Mouse (Mus musculus) kidney, embryonic 14.5 days (tissue): Measurements from ENCODE around the gene Kcnj6. TPM values are rescaled to one million over a fixed set of nuclear protein-coding genes. Genes with fewer than 3 reads are reported as not detected.

ENCODE experiments used
- ATAC-seq: fragments of 200-750 bp; cut with Nextera tagmentation; 2 replicates; pipeline ENCODE4 v1.8.0; 2017; ENCODE audit warnings: moderate number of reproducible peaks, mild to moderate bottlenecking, moderate TSS enrichment, moderate library complexity; ENCODE audit not compliant: low FRiP score, low TSS enrichment
- H3K27ac ChIP-seq: fragments of 300-500 bp; sonication (generic); 2 replicates; pipeline ENCODE4 v1.5.1; 2014; ENCODE audit warnings: low read depth, mild to moderate bottlenecking, low read length, moderate library complexity, mixed read lengths
- H3K27me3 ChIP-seq: fragments of 300-500 bp; sonication (generic); 2 replicates; pipeline ENCODE4 v1.6.1; 2014; ENCODE audit warnings: mild to moderate bottlenecking, low read length; ENCODE audit not compliant: control insufficient read depth, insufficient read depth
- H3K36me3 ChIP-seq: fragments of 300-500 bp; sonication (generic); 2 replicates; pipeline ENCODE4 v1.6.1; 2014; ENCODE audit warnings: low read length, mixed read lengths; ENCODE audit not compliant: control insufficient read depth, insufficient read depth
- H3K4me1 ChIP-seq: fragments of 300-500 bp; sonication (generic); 2 replicates; pipeline ENCODE4 v1.6.1; 2014; ENCODE audit warnings: low read length, mixed read lengths; ENCODE audit not compliant: control insufficient read depth, insufficient read depth
- H3K4me2 ChIP-seq: fragments of 300-500 bp; sonication (generic); replicated peaks from 2 replicates; pipeline ENCODE4 v1.6.1; 2014; ENCODE audit warnings: low read depth, mild to moderate bottlenecking, low read length
- H3K4me3 ChIP-seq: fragments of 300-500 bp; sonication (generic); 2 replicates; pipeline ENCODE4 v1.5.1; 2014; ENCODE audit warnings: mild to moderate bottlenecking, low read length
- H3K9ac ChIP-seq: fragments of 300-500 bp; sonication (generic); 2 replicates; pipeline ENCODE4 v1.6.1; 2014; ENCODE audit warnings: low read depth, mild to moderate bottlenecking, low read length, moderate library complexity
- H3K9me3 ChIP-seq: fragments of 300-500 bp; sonication (generic); 2 replicates; pipeline ENCODE4 v1.6.1; 2016; ENCODE audit warnings: low read length; ENCODE audit not compliant: control insufficient read depth
- WGBS: fragments of 180-500 bp; shearing (Covaris S2); extraction: QIAGEN DNeasy Blood & Tissue Kit; methylation state at CpG from one replicate; pipeline ENCODE4 v1.1.7; 2014; 5-methylcytosine and 5-hydroxymethylcytosine counted together
- polyA plus RNA-seq: library from polyadenylated mRNA; unstranded; fragments of >200 nt; fragmentation: Nextera tagmentation; extraction: Ambion mirVana; gene quantifications from 2 replicates; pipeline ENCODE4 v1.2.1, GENCODE M21; 2014

The Kcnj6 gene
- polyA plus RNA-seq, 1 experiment from 2014 or later: not detected

DNA sequence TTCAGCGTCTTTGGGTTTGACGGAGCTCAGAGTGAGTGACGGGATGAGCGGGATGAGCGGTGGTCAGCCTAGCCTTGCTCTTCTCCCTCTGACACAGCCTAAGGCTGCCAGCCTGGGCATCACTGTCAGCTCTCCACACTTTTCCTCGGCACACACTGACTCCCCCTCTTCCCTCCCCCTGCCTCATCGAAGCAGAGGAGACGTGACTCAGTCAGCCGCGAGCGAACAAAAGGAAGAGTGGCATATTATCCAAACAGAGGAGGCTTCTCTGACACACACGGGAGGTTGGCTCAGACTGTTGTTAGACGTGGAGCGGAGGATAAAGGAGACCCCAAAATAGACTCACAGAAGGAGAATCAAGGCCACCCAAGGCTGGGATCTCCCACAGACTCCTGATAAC, 147.1 kb downstream of the Kcnj6 start:
- H3K9ac ChIP-seq: no peak overlapping the region
- H3K27ac ChIP-seq: no peak overlapping the region
- H3K36me3 ChIP-seq: no peaks in the 10 kb centered on the region
- no peak for ATAC-seq
- no peak overlapping the region for H3K4me2 ChIP-seq
- no peak overlapping the region for H3K4me3 ChIP-seq
- 0 out of 2 replicates have a peak, but pooled peaks cover 5% of the 10 kb centered on the region for H3K4me1 ChIP-seq
- 52% methylated on average over 14 of the region's 14 CpGs for WGBS
- H3K27me3 ChIP-seq: no peaks in the 10 kb centered on the region
- H3K9me3 ChIP-seq: no peaks in the 10 kb centered on the region

DNA sequence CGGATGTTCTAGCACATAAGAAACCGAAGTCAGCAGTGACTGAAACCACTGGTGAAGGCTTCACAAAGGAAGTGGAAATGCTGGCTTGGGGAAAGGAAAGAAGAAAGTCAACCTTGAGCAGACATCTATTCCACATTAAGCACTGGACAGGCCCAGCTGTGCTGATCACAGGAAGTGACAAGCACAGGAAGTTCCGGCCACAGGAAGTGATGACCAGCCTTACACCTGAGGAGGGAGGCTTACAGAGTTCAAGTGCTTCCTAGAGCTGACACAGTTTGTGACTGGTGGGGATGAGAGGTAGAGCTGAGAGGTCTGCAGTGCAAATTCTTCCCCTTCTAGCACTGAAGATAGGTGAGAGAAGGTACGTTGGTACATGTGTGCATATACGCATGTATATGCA, 151.5 kb downstream of the Kcnj6 start:
- no peaks in the 10 kb centered on the region for H3K27me3 ChIP-seq
- H3K27ac ChIP-seq: no peak overlapping the region
- H3K4me3 ChIP-seq: no peak overlapping the region
- no peaks in the 10 kb centered on the region for H3K4me1 ChIP-seq
- no peaks in the 10 kb centered on the region for H3K36me3 ChIP-seq
- no peaks in the 10 kb centered on the region for H3K9me3 ChIP-seq
- WGBS: 88% methylated on average over 5 of the region's 5 CpGs
- H3K9ac ChIP-seq: no peak overlapping the region
- ATAC-seq: no peak
- no peak overlapping the region for H3K4me2 ChIP-seq

DNA sequence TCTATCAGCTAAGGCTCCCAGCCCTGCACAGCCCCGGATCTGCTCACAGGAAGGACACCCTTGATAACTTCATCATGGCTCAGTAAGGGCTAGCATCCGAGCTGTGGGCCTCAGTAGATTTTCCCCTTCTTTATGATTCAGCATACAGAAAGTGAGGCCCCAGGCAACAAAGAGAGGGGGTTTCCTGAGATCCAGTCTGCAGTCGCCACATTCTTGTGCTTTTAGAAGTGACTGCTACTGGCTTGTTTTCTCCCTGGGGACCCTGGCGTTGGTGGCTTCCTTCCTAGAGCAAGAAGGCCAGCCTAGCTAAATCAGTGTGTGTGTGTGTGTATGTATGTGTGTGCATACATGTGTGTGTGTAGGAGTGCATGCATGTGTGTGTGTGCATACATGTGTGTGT, 152.7 kb downstream of the Kcnj6 start:
- Histone ChIP-seq H3K36me3 (no peaks in the 10 kb centered on the region), H3K27me3 (no peaks in the 10 kb centered on the region), H3K4me3 (no peak overlapping the region), H3K27ac (no peak overlapping the region), H3K9me3 (no peaks in the 10 kb centered on the region), H3K9ac (no peak overlapping the region), H3K4me1 (no peaks in the 10 kb centered on the region), H3K4me2 (no peak overlapping the region)
- 40% methylated on average over 4 of the region's 4 CpGs for WGBS
- ATAC-seq: no peak

DNA sequence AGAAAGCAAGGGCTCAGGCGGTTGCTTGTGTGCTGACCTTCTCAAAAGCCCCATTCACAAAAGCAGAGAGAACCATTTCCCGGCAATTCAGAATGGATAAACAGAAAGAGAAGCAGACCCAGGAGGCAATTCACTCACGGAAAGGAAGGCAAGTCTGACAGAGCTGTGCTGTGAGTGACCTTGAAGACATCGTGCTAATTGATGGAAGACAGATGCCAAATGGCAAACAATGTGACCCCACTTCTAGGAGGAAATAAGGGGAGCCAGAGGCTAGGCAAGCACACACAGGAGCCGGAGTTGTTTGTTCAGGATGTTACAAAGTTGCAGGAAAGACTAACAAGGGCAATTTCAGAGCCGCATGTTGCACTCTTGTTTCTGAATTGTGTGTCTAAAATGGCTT, 158.1 kb downstream of the Kcnj6 start:
- Histone ChIP-seq H3K9me3 (no peaks in the 10 kb centered on the region), H3K27me3 (no peaks in the 10 kb centered on the region), H3K4me1 (no peaks in the 10 kb centered on the region), H3K4me3 (no peak overlapping the region), H3K27ac (no peak overlapping the region), H3K4me2 (no peak overlapping the region), H3K9ac (no peak overlapping the region), H3K36me3 (no peaks in the 10 kb centered on the region)
- 36% methylated on average over 6 of the region's 6 CpGs for WGBS
- no peak for ATAC-seq

DNA sequence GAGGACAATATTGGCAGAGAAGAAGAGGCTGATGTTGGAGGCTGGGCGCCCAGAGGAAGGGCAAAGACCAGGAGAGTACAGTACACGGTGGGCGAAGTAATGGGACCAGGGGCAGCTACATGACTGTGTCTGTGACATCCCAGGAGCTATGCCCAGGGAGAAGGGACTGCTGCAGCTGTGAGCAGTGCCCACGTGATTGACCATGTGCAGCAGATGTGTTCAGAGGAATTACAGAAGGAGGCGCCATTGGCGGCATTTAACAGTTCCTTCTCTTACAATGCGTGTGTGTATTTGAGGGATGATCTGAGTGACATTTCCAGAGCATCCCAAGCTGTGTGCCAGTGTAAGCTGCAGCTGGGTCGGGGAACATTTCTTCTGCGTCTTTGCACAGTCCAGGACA, 159.6 kb downstream of the Kcnj6 start:
- Histone ChIP-seq H3K9me3 (no peaks in the 10 kb centered on the region), H3K4me3 (no peak overlapping the region), H3K9ac (no peak overlapping the region), H3K27me3 (no peaks in the 10 kb centered on the region), H3K4me1 (no peaks in the 10 kb centered on the region), H3K27ac (no peak overlapping the region), H3K36me3 (no peaks in the 10 kb centered on the region), H3K4me2 (no peak overlapping the region)
- ATAC-seq: no peak
- 75% methylated on average over 9 of the region's 9 CpGs for WGBS

DNA sequence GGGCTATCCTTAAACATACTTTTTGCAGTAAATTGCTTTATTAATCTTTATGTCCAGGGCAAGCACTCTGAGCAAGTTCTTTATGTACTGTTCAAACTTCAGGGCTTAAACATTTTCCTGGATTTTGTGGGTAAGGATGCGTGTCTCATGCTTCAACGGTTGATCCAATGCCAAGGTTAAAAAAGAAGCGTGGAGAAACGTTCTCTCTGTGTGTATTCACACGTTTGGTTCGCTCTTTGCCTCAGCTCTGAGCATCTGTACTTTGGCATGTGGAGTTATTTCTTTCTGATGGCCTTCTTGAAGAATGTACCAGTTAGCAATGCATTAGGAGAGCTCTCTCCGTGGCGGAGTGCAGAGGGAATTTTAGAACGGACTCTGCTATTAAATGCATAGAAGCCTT, 163.0 kb downstream of the Kcnj6 start:
- no peaks in the 10 kb centered on the region for H3K27me3 ChIP-seq
- no peak overlapping the region for H3K9ac ChIP-seq
- no peak overlapping the region for H3K27ac ChIP-seq
- ATAC-seq: no peak
- 74% methylated on average over 9 of the region's 9 CpGs for WGBS
- H3K4me3 ChIP-seq: no peak overlapping the region
- H3K4me1 ChIP-seq: no peaks in the 10 kb centered on the region
- no peak overlapping the region for H3K4me2 ChIP-seq
- H3K9me3 ChIP-seq: 0 out of 2 replicates have a peak, but pooled peaks cover 2% of the 10 kb centered on the region
- no peaks in the 10 kb centered on the region for H3K36me3 ChIP-seq

DNA sequence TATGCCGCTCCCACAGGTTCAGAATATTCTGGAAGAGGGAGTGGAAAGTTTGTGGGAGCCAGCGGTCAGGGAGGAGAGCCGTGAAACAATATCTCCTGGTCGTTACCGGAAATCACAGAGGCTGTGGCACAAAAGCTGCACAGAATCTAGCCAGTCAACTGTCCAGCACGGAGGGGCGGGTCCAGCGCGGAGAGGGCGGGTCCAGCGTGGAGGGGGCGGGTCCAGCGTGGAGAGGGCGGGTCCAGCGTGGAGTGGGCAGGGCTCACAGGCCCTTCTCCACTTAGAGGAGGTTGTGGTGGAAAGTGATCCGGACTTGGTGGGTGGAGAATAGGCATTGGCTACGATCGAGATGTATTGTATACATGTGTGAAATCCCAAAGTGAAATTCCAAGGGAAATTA, 169.3 kb downstream of the Kcnj6 start:
- H3K4me1 ChIP-seq: no peaks in the 10 kb centered on the region; the same call in 1 of the 2 replicates
- H3K4me2 ChIP-seq: no peak overlapping the region
- H3K9ac ChIP-seq: no peak overlapping the region
- no peak overlapping the region for H3K4me3 ChIP-seq
- H3K27ac ChIP-seq: no peak overlapping the region
- no peak for ATAC-seq
- WGBS: 87% methylated on average over 18 of the region's 18 CpGs
- no peaks in the 10 kb centered on the region for H3K27me3 ChIP-seq
- 0 out of 2 replicates have a peak, but pooled peaks cover 2% of the 10 kb centered on the region for H3K9me3 ChIP-seq
- H3K36me3 ChIP-seq: no peaks in the 10 kb centered on the region

DNA sequence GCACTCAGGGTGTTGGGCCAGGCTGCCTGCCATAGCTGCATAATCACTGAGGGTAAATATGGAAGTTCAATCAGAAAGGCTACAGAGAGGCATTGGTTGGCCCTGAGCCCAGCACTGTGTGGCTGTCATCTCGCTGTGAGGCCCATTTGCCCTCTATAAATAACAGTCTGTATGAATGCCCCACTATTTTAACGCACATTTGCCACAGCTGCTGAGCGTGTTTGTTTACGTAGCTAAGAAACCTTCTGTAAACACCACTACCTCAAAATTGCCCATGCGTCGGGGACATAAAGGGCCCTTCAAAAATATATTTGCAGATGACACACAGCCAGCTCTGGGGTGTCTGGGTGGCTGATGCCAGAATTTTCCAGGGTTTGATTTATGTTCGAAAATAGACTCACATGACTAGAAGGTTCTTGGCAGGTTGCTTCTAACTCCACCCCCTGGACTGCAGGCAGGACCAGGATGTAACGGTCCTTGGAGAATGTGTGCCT, 170.4 kb downstream of the Kcnj6 start:
- Histone ChIP-seq H3K27me3 (no peaks in the 10 kb centered on the region), H3K9ac (no peak overlapping the region), H3K4me1 (no peaks in the 10 kb centered on the region; the same call in 1 of the 2 replicates), H3K9me3 (0 out of 2 replicates have a peak, but pooled peaks cover 2% of the 10 kb centered on the region), H3K4me3 (no peak overlapping the region), H3K27ac (no peak overlapping the region), H3K36me3 (no peaks in the 10 kb centered on the region), H3K4me2 (no peak overlapping the region)
- no peak for ATAC-seq
- WGBS: 59% methylated on average over 8 of the region's 8 CpGs

DNA sequence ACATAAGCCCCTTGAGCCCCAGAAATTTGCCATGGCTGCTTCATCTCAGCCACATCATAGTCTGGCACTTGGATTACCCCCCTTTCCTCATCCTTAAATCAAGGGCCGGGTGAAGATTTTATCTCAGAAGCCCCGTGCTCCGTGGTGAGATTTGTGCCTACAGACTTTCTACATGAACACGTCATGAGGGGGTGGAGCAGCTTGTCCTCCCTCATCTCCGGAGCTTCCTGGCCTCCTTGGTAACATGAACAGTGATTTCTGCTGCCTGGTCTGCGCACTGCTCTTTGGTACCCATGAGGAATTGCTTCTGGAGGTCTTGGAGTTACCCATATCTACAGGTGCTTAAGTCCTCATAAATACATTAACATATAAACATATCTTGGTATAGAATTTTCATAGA, 172.2 kb downstream of the Kcnj6 start:
- H3K36me3 ChIP-seq: no peaks in the 10 kb centered on the region
- 76% methylated on average over 6 of the region's 6 CpGs for WGBS

More for the DNA sequence above, 172.2 kb downstream of the Kcnj6 start:
- no peak overlapping the region for H3K4me2 ChIP-seq
- no peak for ATAC-seq
- H3K9ac ChIP-seq: no peak overlapping the region
- H3K4me1 ChIP-seq: no peaks in the 10 kb centered on the region; the same call in 1 of the 2 replicates
- no peak overlapping the region for H3K27ac ChIP-seq
- no peaks in the 10 kb centered on the region for H3K9me3 ChIP-seq
- no peak overlapping the region for H3K4me3 ChIP-seq
- H3K27me3 ChIP-seq: no peaks in the 10 kb centered on the region
